Mouse (Mus musculus) spleen, postnatal 4 days (tissue): ENCODE data around the gene Nedd9.

Experiments
- DNase-seq, 2 experiments: peaks; one replicate each; pipeline ENCODE4 v3.0.0; 2022; ENCODE audit warnings: low spot score in 2 of 2

Nedd9 gene

DNA sequence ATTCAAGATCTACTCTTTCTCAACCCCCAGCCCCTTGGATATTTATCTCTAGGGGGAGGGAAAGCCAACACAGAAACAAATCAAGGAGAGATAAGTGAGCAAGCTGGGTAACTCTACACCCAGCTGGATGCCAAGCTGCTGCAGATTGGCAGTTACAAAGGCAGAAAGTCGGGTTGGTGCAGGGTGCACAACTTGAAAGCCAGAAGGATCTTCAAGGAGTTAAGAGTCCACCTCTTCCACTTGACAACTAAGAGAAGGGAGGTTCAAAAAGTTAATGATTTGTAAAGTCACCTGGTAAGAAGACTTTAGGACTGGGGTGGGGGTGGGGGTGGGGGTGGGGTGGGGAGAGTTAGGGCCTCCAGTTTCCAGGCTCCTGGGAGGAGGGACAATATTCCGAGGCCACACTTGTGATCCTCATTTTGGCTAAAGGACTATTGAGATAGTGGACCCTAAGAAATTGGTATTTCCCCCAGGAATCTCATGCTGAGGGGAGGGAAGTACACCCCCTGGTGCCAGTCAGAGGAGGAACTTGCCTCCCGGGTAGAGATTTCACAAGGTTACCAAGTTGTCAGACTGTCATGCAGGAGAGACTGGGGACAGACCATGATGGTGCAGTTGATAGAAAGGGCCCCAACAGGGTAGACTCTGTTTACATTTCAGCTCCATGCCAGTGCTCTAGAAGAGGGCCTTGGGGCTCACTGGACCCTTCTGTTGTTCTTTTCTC is 143.8 kb downstream of the Nedd9 start:
- no peak for DNase-seq

- DNase-seq: no peak
Measured at GRCm38 (mm10) chr13:41341422-41341821, 145.7 kb downstream of the Nedd9 start.

GRCm38 (mm10) chr13:41339653-41340351 is 147.4 kb downstream of the Nedd9 start:
- no peak for DNase-seq

GRCm38 (mm10) chr13:41339195-41339594 is 148.0 kb downstream of the Nedd9 start:
- DNase-seq: no peak

DNA sequence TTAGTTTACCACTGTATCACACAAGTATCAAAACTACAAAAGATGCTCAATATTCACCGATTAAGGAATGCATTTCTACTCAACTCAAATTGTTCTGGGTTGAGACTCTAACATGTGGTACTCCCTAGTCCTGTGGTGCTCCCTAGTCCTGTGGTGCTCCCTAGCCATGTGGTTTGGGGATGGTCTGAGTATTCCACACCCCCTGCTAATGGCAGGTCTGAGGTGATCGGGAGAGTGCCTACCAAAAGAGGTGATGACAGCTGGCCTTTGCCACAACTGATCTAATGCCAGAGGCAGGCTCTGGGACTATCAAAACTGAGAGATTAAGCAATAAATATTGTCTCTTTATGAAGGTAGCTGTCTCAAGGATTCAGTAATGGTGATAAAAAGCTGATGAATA is 149.8 kb downstream of the Nedd9 start:
- DNase-seq: no peak

DNA sequence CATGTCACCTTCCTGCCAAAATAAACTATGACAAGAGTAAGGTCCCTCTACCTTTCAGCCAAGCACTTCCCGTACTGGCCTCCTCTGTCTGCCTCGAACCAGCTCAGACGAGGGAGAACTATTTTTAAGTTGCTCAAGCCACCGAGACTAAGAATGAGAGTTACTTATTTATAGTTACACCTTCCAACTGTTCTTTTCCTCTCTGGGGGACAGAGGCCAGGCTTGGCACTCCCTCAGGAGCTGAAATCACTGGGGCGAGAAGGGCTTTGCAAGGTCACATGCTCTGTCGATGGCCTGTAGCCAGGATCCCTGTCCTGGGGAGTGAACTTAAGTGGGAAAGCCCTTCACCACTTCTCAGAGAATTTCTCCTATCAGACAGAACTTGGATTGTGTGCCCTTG is 150.9 kb downstream of the Nedd9 start:
- DNase-seq: no peak

GRCm38 (mm10) chr13:41335767-41336166 is 151.4 kb downstream of the Nedd9 start:
- no peak for DNase-seq

GRCm38 (mm10) chr13:41334641-41335000 is 152.5 kb downstream of the Nedd9 start:
- no peak for DNase-seq

- DNase-seq: no peak
Measured at GRCm38 (mm10) chr13:41333889-41334640, 153.1 kb downstream of the Nedd9 start.

DNA sequence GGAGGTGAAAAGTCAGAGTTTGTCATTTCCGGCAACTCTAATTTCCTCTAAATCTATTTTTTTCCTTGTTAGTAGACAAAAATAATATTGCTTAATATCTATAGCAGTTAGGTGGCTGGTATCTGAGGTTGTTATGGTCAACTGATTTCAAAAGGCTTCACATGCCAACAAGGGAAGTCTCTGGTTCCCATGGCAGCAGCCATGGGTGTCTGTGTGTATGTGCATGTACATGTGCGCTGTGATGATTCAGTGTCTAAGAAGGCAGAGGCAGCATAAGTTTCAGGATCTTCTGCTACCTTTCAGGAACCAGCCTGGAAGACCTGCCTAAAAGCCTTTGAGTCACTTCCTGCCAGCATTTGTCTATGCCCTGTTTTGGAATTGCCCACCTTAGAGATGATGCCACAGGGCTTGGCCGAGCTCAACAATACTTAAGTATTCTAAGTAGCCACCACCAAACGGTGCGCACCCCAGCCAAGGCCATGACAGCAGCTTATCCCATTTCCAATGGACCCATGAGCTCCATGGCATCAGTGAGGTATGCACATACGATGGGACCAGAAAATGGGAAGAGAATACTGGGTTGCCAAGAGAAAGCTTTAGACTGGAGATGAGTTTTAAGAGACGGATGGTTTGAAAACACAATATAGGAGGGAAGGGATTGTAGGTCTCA is 155.4 kb downstream of the Nedd9 start:
- DNase-seq: no peak

- no peak for DNase-seq
Measured at GRCm38 (mm10) chr13:41330589-41331345, 156.4 kb downstream of the Nedd9 start.

- no peak for DNase-seq
Measured at GRCm38 (mm10) chr13:41330051-41330450, 157.1 kb downstream of the Nedd9 start.

- DNase-seq: no peak
Measured at GRCm38 (mm10) chr13:41328481-41328880, 158.7 kb downstream of the Nedd9 start.

DNA sequence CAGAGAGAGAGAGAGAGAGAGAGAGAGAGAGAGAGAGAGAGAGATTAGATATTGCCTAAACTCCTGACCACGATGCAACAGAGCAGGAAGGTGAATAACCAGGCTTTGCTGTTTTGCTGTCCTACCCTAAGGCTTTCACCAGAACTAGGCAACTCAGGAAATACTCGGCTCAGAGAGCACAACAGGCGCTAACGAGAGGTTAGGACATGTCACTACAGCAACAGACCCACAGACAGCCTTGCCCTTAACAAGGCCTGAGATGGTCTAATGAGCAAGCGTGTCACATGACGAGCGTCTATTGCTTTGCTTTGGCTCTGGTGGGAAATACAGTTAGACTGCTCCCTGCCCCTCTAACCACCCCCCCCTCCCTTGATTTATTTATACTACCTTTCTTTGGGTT is 159.6 kb downstream of the Nedd9 start:
- no peak for DNase-seq

- DNase-seq: no peak
Measured at GRCm38 (mm10) chr13:41326134-41326533, 161.0 kb downstream of the Nedd9 start.

DNA sequence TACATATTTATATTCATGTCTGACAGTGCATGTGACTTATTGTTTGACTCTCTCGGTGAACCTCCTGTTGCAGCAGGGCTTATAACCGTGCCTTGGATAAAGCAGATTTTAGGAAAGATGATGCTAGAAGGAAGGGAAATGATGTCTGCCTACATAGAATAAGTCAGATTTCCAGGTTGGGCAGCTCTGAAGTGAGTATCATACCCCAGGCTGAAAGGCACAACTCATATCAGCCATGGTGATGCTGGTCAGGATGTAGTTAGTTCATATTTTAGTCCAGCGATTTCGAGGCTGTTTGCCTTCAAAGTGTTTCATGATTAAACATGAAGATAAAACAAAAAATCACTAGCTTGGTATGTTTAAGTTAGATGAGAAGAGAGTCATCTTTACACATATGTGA is 161.8 kb downstream of the Nedd9 start:
- no peak for DNase-seq

DNA sequence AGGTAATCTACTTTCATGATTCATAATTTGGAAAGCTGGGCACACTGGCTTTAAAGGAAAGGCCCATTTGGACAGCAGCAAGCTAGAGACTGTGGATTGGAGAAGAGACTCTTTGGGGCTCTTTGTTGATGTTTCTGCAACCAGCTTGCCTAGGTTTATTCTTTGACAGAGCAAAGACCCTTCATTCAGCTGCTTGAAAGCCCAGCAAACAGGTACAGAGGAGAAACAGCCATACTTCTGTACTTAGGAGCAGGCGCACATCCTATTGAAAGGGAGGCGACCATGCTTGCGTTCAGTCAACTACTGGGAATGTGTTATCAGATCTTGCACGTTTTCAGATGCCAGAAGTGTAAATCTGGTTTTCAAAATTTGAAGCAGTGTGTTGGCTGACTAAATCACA is 162.5 kb downstream of the Nedd9 start:
- DNase-seq: no peak

DNA sequence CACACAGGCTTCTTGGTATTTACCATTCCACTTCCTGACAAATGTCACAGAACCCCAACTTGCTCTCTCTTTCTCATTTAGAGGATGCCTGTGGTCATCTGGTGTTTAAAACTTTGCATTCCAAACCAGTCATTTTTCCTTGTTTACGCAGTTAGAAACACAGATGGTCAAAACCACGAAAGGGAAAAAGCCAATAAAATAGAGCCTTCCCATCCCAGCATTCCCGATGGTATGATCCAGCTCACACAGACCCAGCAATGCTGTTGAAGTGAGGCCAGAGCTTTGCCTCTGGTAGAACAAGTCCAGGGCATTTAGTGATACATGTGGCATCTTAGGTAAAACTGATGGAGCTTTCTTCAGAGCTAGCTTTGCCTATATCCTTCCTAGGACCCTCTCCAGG is 165.7 kb downstream of the Nedd9 start:
- no peak for DNase-seq

DNA sequence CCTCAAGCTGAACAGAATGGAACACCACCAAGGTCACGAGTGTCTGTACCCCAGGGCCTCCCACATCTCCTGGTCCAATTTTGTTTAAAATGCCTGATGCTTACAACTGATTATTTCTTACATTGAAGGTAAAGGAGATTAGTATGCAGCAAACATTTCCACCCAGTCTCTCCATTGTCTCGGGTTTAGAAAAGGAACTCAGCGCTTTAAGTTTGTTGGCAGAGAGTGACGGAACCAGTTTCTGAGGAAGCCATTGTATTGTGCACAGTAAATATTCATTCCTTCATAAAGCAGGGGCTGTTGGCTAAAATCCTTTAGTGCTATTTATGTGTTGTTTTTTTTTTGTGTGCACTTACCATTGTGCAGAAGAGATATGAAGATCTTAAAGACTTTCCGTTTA is 166.4 kb downstream of the Nedd9 start:
- no peak for DNase-seq

DNA sequence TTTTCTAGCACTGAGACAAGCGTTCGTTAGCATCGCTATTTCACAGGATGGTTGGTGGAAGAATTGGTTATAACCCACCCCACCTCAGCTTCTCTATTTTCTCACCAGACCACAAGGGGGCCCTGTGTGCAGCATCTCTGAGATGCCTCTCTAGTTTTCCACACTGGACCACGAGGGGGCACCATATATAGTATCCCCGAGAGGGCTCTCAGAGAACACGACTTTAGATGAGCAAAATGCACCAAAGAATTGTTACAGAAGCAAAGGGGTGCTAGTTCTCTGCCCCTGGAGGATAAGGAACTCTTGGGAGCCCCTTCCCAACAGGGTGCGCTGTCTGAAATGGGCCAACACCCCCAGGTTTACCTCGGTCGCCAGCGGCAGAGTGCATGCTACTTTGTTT is 184.4 kb downstream of the Nedd9 start:
- DNase-seq: peak; percentile 76 to 91

GRCm38 (mm10) chr13:41300037-41300436 is 187.1 kb downstream of the Nedd9 start:
- no peak for DNase-seq

DNA sequence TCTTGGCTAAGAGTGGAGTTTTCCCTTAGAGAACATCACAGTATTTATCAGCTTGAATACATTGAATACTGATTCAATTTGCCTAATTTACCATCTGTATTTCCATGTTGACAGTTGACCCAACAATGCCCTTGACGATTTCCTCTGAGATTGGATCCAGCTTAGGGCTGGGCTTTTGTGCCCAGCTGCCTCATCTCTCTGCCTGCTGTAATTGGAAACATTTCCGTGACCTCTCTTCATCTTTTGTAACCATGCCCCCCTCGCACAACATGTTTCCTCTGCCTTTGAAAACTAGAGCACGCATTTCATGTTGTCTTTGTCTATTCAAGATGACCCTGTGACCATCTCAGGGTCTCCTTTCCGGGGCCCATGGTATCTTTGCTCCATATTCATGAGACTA is 188.2 kb downstream of the Nedd9 start:
- DNase-seq: no peak
